Mouse (Mus musculus) 3T3-L1 (cell line): ENCODE data around the gene Gpr157.
A peak's percentile ranks its signal among the peaks of the same experiment; 100 is the strongest.

Experiments
- DNase-seq: peaks from one replicate; pipeline ENCODE4 v3.0.0-alpha.2; 2015; ENCODE audit warnings: low read depth, low spot score

Gpr157 gene

GRCm38 (mm10) chr4:150109636-150110035, 22.5 kb downstream of the Gpr157 start:
- DNase-seq = peak; percentile 48

GRCm38 (mm10) chr4:150110373-150110772, 23.2 kb downstream of the Gpr157 start:
- DNase-seq = no peak

GRCm38 (mm10) chr4:150112867-150113266, 25.7 kb downstream of the Gpr157 start:
- DNase-seq = peak; percentile 57

- DNase-seq = no peak
These were observed 27.4 kb downstream of the Gpr157 start for GRCm38 (mm10) chr4:150114505-150115061.

GRCm38 (mm10) chr4:150117311-150117710, 30.1 kb downstream of the Gpr157 start:
- DNase-seq = no peak

GRCm38 (mm10) chr4:150118163-150118562, 31.0 kb downstream of the Gpr157 start:
- DNase-seq = no peak

GRCm38 (mm10) chr4:150119055-150119454, 31.9 kb downstream of the Gpr157 start, which contains the start of gene Slc2a5:
Slc2a5 (plus strand) TSS chr4:150119283.
- DNase-seq = no peak

- no peak for DNase-seq
These were observed 32.5 kb downstream of the Gpr157 start for GRCm38 (mm10) chr4:150119640-150120039.

GRCm38 (mm10) chr4:150120173-150120833, 33.1 kb downstream of the Gpr157 start:
- DNase-seq = no peak

- DNase-seq = no peak
These were observed 34.3 kb downstream of the Gpr157 start for GRCm38 (mm10) chr4:150121430-150121829.

GRCm38 (mm10) chr4:150122476-150122875, 35.3 kb downstream of the Gpr157 start:
- no peak for DNase-seq

- DNase-seq = no peak
These were observed 39.2 kb downstream of the Gpr157 start for GRCm38 (mm10) chr4:150126373-150126772.

GRCm38 (mm10) chr4:150127894-150128293, 40.7 kb downstream of the Gpr157 start:
- DNase-seq = no peak

- DNase-seq = no peak
These were observed 41.4 kb downstream of the Gpr157 start for GRCm38 (mm10) chr4:150128571-150128970.

- peak; percentile 20 for DNase-seq
These were observed 43.5 kb downstream of the Gpr157 start for GRCm38 (mm10) chr4:150130661-150131060.

- DNase-seq = no peak
These were observed 45.6 kb downstream of the Gpr157 start for GRCm38 (mm10) chr4:150132692-150133271.

- peak; percentile 77 for DNase-seq
These were observed 48.1 kb downstream of the Gpr157 start for GRCm38 (mm10) chr4:150135254-150135653.

GRCm38 (mm10) chr4:150136693-150137092, 49.5 kb downstream of the Gpr157 start:
- DNase-seq = peak; percentile 74

GRCm38 (mm10) chr4:150137368-150138083, 50.4 kb downstream of the Gpr157 start:
- DNase-seq = no peak

- DNase-seq = peak; percentile 98
These were observed 50.9 kb downstream of the Gpr157 start for GRCm38 (mm10) chr4:150138084-150138543.

- DNase-seq = no peak
These were observed 51.9 kb downstream of the Gpr157 start for GRCm38 (mm10) chr4:150139090-150139489.

- DNase-seq = no peak
These were observed 53.2 kb downstream of the Gpr157 start for GRCm38 (mm10) chr4:150140346-150140745.
